Mouse (Mus musculus) liver, embryonic 14.5 days (tissue): ENCODE data around the gene Kcnmb1. TPM values are rescaled to one million over a fixed set of nuclear protein-coding genes. Genes with fewer than 3 reads are reported as not detected.

Experiments
- ATAC-seq: fragments of 200-750 bp; cut with Nextera tagmentation; 2 replicates; pipeline ENCODE4 v1.8.0; 2017; ENCODE audit warnings: moderate number of reproducible peaks, mild to moderate bottlenecking, moderate library complexity; ENCODE audit not compliant: insufficient read depth
- DNase-seq, 3 experiments: peaks; one replicate each; pipeline ENCODE4 v3.0.0-alpha.2; 2012 to 2013; ENCODE audit warnings: low read depth in 3 of 3, low spot score in 3 of 3
- H3K27ac ChIP-seq: fragments of 300-500 bp; sonication (generic); 2 replicates; pipeline ENCODE4 v1.5.1; 2014; ENCODE audit warnings: moderate library complexity, mild to moderate bottlenecking, control low read depth, inconsistent platforms
- H3K27me3 ChIP-seq: fragments of 300-500 bp; sonication (generic); 2 replicates; pipeline ENCODE4 v1.6.1; 2014; ENCODE audit warnings: mild to moderate bottlenecking, low read length, moderate library complexity; ENCODE audit not compliant: control insufficient read depth, insufficient read depth
- H3K36me3 ChIP-seq: fragments of 300-500 bp; sonication (generic); replicated peaks from 2 replicates; pipeline ENCODE4 v1.6.1; 2014; ENCODE audit warnings: low read depth; ENCODE audit not compliant: control insufficient read depth, insufficient read depth
- H3K4me1 ChIP-seq, 2 experiments: fragments of 200-500 bp in 1 of 2; fragments of 300-500 bp in 1 of 2; sonication (generic) in 1 of 2; replicated peaks; 2 replicates each; pipeline ENCODE4 v1.6.1; 2012 to 2014; ENCODE audit warnings: antibody characterized with exemption in 1 of 2, inconsistent platforms in 1 of 2, low read length in 1 of 2; ENCODE audit not compliant: control insufficient read depth in 2 of 2, insufficient read depth in 2 of 2
- H3K4me2 ChIP-seq: fragments of 300-500 bp; sonication (generic); 2 replicates; pipeline ENCODE4 v1.6.1; 2014; ENCODE audit warnings: low read depth, mild to moderate bottlenecking, control low read depth, moderate library complexity
- H3K4me3 ChIP-seq, 2 experiments: fragments of 200-500 bp in 1 of 2; fragments of 300-500 bp in 1 of 2; sonication (generic) in 1 of 2; 2 replicates each; pipeline ENCODE4 v1.5.1; 2012 to 2014; ENCODE audit warnings: low read depth in 2 of 2, low read length in 2 of 2, mild to moderate bottlenecking in 2 of 2, control low read depth in 1 of 2, inconsistent platforms in 1 of 2, moderate library complexity in 1 of 2; ENCODE audit not compliant: insufficient read depth in 1 of 2
- H3K9ac ChIP-seq: fragments of 300-500 bp; sonication (generic); replicated peaks from 2 replicates; pipeline ENCODE4 v1.6.1; 2014; ENCODE audit warnings: mild to moderate bottlenecking, control low read depth, moderate library complexity
- H3K9me3 ChIP-seq: fragments of 300-500 bp; sonication (generic); 2 replicates; pipeline ENCODE4 v1.6.1; 2016; ENCODE audit warnings: low read length, mixed read lengths; ENCODE audit not compliant: control insufficient read depth
- CTCF ChIP-seq: IDR thresholded peaks from 2 replicates; pipeline ENCODE4 v1.5.1; 2016; ENCODE audit warnings: antibody characterized with exemption, low read depth, control low read depth
- EP300 ChIP-seq: IDR thresholded peaks from 2 replicates; pipeline ENCODE4 v1.6.1; 2016; ENCODE audit warnings: antibody characterized with exemption, low read depth
- WGBS: fragments of 180-500 bp; shearing (Covaris S2); extraction: QIAGEN DNeasy Blood & Tissue Kit; methylation state at CpG from one replicate; pipeline ENCODE4 v1.1.7; 2014; ENCODE audit not compliant: insufficient replicate concordance; 5-methylcytosine and 5-hydroxymethylcytosine counted together
- polyA plus RNA-seq, 2 experiments: library from polyadenylated mRNA; depleted of rRNA in 1 of 2; stranded (reverse) in 1 of 2; unstranded in 1 of 2; fragments of >200 nt; fragmentation: Nextera tagmentation in 1 of 2; extraction: Ambion mirVana in 1 of 2; gene quantifications; 2 replicates each; pipeline versions ENCODE4 v1.2.1 to v1.2.3; 2012 to 2014

Gene Kcnmb1
- polyA plus RNA-seq, 2 experiments, result 0.03 TPM; not detected in 1

DNA sequence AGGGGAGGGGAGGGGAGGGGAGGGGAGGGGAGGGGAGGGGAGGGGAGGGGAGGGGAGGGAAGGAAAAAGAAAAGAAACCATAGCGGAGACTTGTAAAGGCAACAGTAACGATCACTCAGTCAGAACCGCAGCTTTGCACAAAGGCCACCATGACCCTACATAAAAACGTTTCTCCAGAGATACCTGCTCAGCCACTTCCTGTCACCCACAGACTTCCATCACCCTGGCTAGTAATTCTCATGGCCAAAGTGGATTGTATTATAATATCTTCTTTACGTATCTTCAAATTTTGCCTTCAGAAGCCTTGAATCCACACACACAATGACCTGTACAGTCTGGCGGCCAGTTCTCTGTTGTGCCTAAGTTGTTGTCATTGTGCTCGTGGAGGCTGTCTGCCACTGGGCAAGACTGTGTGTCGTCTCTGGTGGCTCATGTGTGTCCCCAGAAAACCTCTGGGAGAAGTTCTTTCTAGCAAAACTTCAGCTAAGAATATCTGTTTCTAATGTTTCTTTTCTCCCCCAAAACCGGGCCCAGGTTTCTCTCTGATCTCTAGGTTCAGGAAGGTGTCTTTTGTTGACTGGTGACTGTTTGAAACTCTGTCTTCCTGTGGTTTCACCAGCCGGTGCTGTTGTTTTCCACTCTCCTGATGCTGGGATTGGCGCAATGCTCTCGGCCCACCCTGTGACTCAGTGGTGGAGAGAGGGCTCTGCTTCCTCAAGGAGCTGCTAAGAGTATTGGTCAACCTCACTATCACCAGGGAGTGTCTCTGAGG is 46.7 kb downstream of the Kcnmb1 start:
- H3K27me3 ChIP-seq, result no peaks in the 10 kb centered on the region
- no peak overlapping the region for H3K9ac ChIP-seq
- no peak for ATAC-seq
- 41% methylated on average over 12 of the region's 12 CpGs for WGBS
- no peak for DNase-seq
- H3K4me1 ChIP-seq, result peaks cover 2 to 10% of the 10 kb centered on the region in 2 experiments; a peak in 3 of 4 replicates
- TF ChIP-seq EP300 (no peak), CTCF (no peak)
- H3K9me3 ChIP-seq, result no peaks in the 10 kb centered on the region
- no peaks in the 10 kb centered on the region for H3K36me3 ChIP-seq
- H3K27ac ChIP-seq, result no peak overlapping the region
- no peak overlapping the region for H3K4me3 ChIP-seq
- H3K4me2 ChIP-seq, result no peak overlapping the region

DNA sequence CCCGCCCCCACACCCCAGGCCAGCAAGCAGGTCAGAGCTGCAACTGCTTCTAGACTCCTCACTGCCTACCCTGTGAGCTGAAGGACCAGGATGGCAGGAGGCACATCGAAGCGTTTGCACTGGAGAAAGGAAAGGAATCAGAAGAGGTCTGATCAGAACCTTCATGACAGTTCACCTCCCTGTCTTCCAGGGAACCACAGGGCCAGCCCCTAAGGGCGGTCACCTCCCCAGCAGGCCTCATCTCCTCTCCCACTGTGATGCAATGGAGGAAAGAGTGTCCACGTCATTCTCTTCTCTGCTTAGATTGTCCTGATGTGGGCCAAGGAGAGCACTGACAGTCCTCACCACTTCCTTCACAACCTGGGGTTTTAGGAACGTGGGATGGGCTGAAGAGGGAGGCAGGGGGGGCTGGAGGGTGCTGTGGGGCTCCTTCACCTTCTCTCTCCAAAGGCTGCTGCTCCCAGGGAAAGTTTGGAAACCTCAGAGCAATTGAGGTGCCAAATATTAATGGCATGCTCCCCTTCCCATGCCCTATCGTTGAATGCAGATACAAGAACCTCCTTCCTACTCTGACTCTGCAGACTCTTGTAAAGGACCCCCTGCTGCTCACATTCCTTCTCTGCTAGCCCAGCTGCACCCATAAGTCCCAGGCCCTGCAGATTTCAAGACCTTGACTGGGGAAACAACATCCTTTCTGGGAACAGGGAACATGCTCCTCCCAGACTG is 47.5 kb downstream of the Kcnmb1 start:
- H3K4me3 ChIP-seq, result no peak overlapping the region
- no peak for TF ChIP-seq EP300
- no peak for TF ChIP-seq CTCF
- H3K27me3 ChIP-seq, result no peaks in the 10 kb centered on the region
- no peak overlapping the region for H3K9ac ChIP-seq
- H3K36me3 ChIP-seq, result no peaks in the 10 kb centered on the region
- H3K4me2 ChIP-seq, result no peak overlapping the region
- ATAC-seq (no peak), DNase-seq (no peak)
- no peaks in the 10 kb centered on the region for H3K9me3 ChIP-seq
- 32% methylated on average over 7 of the region's 7 CpGs for WGBS
- H3K27ac ChIP-seq, result no peak overlapping the region
- peaks cover 2 to 10% of the 10 kb centered on the region in 2 experiments; a peak in 3 of 4 replicates for H3K4me1 ChIP-seq

DNA sequence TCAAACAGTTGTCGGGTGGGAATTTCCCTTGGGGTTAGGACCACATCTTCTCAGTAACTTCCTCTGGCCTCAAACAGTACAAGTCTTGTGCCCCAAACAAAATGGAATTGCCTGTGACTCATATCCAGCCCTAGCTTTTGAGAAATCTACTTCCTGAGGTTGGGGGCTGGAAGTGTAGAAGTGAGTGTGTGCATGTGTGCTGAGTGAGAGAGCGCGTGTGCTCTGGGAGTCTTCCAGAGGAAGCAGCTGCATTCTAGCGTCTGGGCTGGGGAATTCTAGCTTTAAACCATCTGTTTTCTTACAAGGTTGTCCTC is 48.0 kb downstream of the Kcnmb1 start:
- peak; percentile 21; the same call in 1 of the 2 replicates for ATAC-seq
- Histone ChIP-seq H3K27me3 (no peaks in the 10 kb centered on the region), H3K27ac (no peak overlapping the region), H3K4me1 (peaks cover 2 to 10% of the 10 kb centered on the region in 2 experiments; a peak in 3 of 4 replicates), H3K36me3 (no peaks in the 10 kb centered on the region), H3K9me3 (no peaks in the 10 kb centered on the region), H3K4me3 (no peak overlapping the region), H3K4me2 (no peak overlapping the region), H3K9ac (no peak overlapping the region)
- 46% methylated on average over 4 of the region's 4 CpGs for WGBS
- TF ChIP-seq CTCF, result no peak
- TF ChIP-seq EP300, result no peak
- no peak for DNase-seq

DNA sequence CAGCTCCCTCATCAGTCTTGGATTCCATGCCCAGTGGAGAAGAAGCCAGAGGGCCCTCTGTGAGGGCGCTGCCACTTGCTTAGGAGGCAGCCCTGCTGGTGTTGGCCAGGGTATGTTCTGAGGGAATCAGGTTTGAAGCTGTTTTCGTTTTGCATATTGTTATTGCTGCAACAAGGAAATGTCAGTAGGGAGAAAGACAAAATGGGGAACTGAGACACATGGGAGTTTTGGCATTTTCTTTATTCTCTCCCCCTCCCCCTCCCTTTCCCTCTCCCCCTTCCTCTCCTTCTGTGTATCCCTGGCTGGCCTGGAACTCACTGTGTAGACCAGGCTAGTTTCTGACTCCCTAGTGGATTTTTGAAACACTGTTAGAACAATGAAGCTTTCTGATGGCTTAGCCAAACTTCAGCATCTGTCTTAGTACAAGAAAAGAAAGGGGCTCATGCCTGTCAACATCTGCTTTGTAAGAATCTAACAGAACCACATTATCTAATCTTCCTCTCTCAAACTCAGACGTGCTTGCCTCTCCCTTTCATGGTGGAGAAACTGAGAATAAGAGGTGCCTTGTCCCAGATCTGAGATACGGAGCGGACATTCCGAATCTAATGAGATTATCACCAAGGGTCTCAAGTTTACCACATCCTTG is 49.3 kb downstream of the Kcnmb1 start:
- WGBS, result 40% methylated on average over 6 of the region's 6 CpGs
- no peaks in the 10 kb centered on the region for H3K36me3 ChIP-seq
- H3K9me3 ChIP-seq, result no peaks in the 10 kb centered on the region
- no peak overlapping the region for H3K27ac ChIP-seq
- H3K27me3 ChIP-seq, result no peaks in the 10 kb centered on the region
- no peak overlapping the region for H3K4me3 ChIP-seq
- no peak for DNase-seq
- no peak for ATAC-seq
- TF ChIP-seq EP300 (no peak), CTCF (no peak)
- no peak overlapping the region for H3K4me2 ChIP-seq
- H3K9ac ChIP-seq, result no peak overlapping the region
- H3K4me1 ChIP-seq, result peaks cover 2 to 10% of the 10 kb centered on the region in 2 experiments; a peak in 3 of 4 replicates

Other genes with a start within 250 kb of the Kcnmb1 start
- gene Kcnip1, start 30.1 kb downstream of the Kcnmb1 start, polyA plus RNA-seq (2012; rRNA removed), result 0.10 and 0.15 TPM in 2 replicates
- gene Kcnip1, start 30.1 kb downstream of the Kcnmb1 start, polyA plus RNA-seq (2014; fragmentation: Nextera tagmentation; extraction: Ambion mirVana), result 0.14 and 0.25 TPM in 2 replicates
- 5.4 and 7.1 TPM in 2 replicates for gene Lcp2, start 83.9 kb downstream of the Kcnmb1 start, polyA plus RNA-seq (2012; rRNA removed)
- gene Lcp2, start 83.9 kb downstream of the Kcnmb1 start, polyA plus RNA-seq (2014; fragmentation: Nextera tagmentation; extraction: Ambion mirVana), result 6.8 and 7.1 TPM in 2 replicates
- not detected in 2 replicates for gene 4930469K13Rik, start 135.5 kb downstream of the Kcnmb1 start, polyA plus RNA-seq (2012; rRNA removed)
- gene 4930469K13Rik, start 135.5 kb downstream of the Kcnmb1 start, polyA plus RNA-seq (2014; fragmentation: Nextera tagmentation; extraction: Ambion mirVana), result not detected in 2 replicates
- not detected in 2 replicates for gene Foxi1, start 245.1 kb downstream of the Kcnmb1 start, polyA plus RNA-seq (2012; rRNA removed)
- gene Foxi1, start 245.1 kb downstream of the Kcnmb1 start, polyA plus RNA-seq (2014; fragmentation: Nextera tagmentation; extraction: Ambion mirVana), result not detected in 2 replicates